Mouse (Mus musculus) G1E (cell line): Measurements from ENCODE around the gene Fbxl15. TPM values are rescaled to one million over a fixed set of nuclear protein-coding genes. Genes with fewer than 3 reads are reported as not detected.

Experiments used
- ATAC-seq: 2 replicates; pipeline ENCODE4 v1.8.0; 2016; ENCODE audit warnings: mild to moderate bottlenecking; ENCODE audit not compliant: insufficient number of reproducible peaks, poor library complexity, low FRiP score, severe bottlenecking; ENCODE audit errors: extremely low read depth
- DNase-seq: peaks from one replicate; pipeline ENCODE4 v3.0.0; 2012; ENCODE audit warnings: low spot score
- H3K27me3 ChIP-seq: 2 replicates; pipeline ENCODE4 v1.6.1; 2012; ENCODE audit warnings: mild to moderate bottlenecking, low read length, inconsistent platforms; ENCODE audit not compliant: insufficient read depth
- H3K36me3 ChIP-seq: replicated peaks from 2 replicates; pipeline ENCODE3; 2012; ENCODE audit warnings: mild to moderate bottlenecking, inconsistent platforms
- H3K4me1 ChIP-seq: 2 replicates; pipeline ENCODE4 v1.6.1; 2012; ENCODE audit warnings: low read depth, low read length, inconsistent platforms, mixed read lengths; ENCODE audit not compliant: insufficient read depth
- H3K4me3 ChIP-seq: 2 replicates; pipeline ENCODE4 v1.5.1; 2012; ENCODE audit warnings: low read depth, mild to moderate bottlenecking, inconsistent platforms, low read length, moderate library complexity, mixed read lengths
- H3K9me3 ChIP-seq: replicated peaks from 2 replicates; pipeline ENCODE4 v1.6.1; 2012; ENCODE audit warnings: inconsistent platforms
- CTCF ChIP-seq: IDR thresholded peaks from 2 replicates; pipeline ENCODE4 v1.5.1; 2012; ENCODE audit warnings: low read depth, low read length, inconsistent platforms, mixed read lengths
- GATA1 ChIP-seq: IDR thresholded peaks from 2 replicates; pipeline ENCODE4 v1.6.1; 2012; ENCODE audit warnings: borderline replicate concordance, low read length, inconsistent platforms, mixed read lengths
- GATA2 ChIP-seq: IDR thresholded peaks from 2 replicates; pipeline ENCODE4 v1.6.1; 2012; ENCODE audit warnings: low read depth, low read length, inconsistent platforms, borderline replicate concordance
- POLR2AphosphoS5 ChIP-seq: IDR thresholded peaks from 2 replicates; pipeline ENCODE4 v1.6.1; 2012; ENCODE audit warnings: low read depth, low read length, inconsistent platforms; ENCODE audit not compliant: insufficient replicate concordance
- TAL1 ChIP-seq: conservative IDR thresholded peaks from 2 replicates; pipeline ENCODE4 v1.6.1; 2012; ENCODE audit warnings: low read depth, low read length, inconsistent platforms, mixed read lengths
- polyA plus RNA-seq: library from polyadenylated mRNA; stranded (reverse); fragments of >175 nt; gene quantifications from 2 replicates; pipeline ENCODE4 v1.2.3, GENCODE M21; 2012
- total RNA-seq, 2 experiments: library from RNA; stranded (forward) in 1 of 2; stranded (reverse) in 1 of 2; fragments of 200-1000 nt in 1 of 2; fragments of >200 nt in 1 of 2; fragmentation: Nextera tagmentation in 1 of 2; gene quantifications; 2 replicates each; pipeline ENCODE4 v1.2.3; 2014 to 2017

Gene Fbxl15
- total and polyA plus RNA-seq, 3 experiments, result 2.0 to 15.2 (median 2.5) TPM

GRCm38 (mm10) chr19:46367798-46368590 lies 40.0 kb downstream of the Fbxl15 start:
- DNase-seq, result no peak
- TF ChIP-seq TAL1, result no peak
- TF ChIP-seq GATA1, result no peak
- TF ChIP-seq GATA2, result no peak
- TF ChIP-seq POLR2AphosphoS5, result no peak
- H3K36me3 ChIP-seq, result no peaks in the 10 kb centered on the region
- H3K4me1 ChIP-seq, result peaks cover 9% of the 10 kb centered on the region
- no peak for ATAC-seq
- no peak overlapping the region for H3K4me3 ChIP-seq
- peaks cover 48% of the 10 kb centered on the region for H3K27me3 ChIP-seq
- no peaks in the 10 kb centered on the region for H3K9me3 ChIP-seq

- peak; percentile 28; the same call in 1 of the 2 replicates for ATAC-seq
- Histone ChIP-seq H3K4me1 (peaks cover 4% of the 10 kb centered on the region), H3K36me3 (no peaks in the 10 kb centered on the region), H3K27me3 (peaks cover 42% of the 10 kb centered on the region), H3K4me3 (no peak overlapping the region), H3K9me3 (no peaks in the 10 kb centered on the region)
- peak; percentile 52 for DNase-seq
- TF ChIP-seq GATA1 (no peak), GATA2 (no peak), POLR2AphosphoS5 (no peak), CTCF (no peak; the same call in 1 of the 2 replicates), TAL1 (no peak)
Observed at GRCm38 (mm10) chr19:46369204-46369603, 41.2 kb downstream of the Fbxl15 start.

- DNase-seq (no peak), ATAC-seq (no peak)
- H3K9me3 ChIP-seq, result no peaks in the 10 kb centered on the region
- H3K4me1 ChIP-seq, result no peaks in the 10 kb centered on the region; the same call in 1 of the 2 replicates
- no peak overlapping the region for H3K4me3 ChIP-seq
- TF ChIP-seq CTCF (no peak), GATA2 (no peak), GATA1 (no peak), TAL1 (no peak), POLR2AphosphoS5 (no peak)
- peaks cover 19% of the 10 kb centered on the region for H3K27me3 ChIP-seq
- H3K36me3 ChIP-seq, result peaks cover 40% of the 10 kb centered on the region
Observed at GRCm38 (mm10) chr19:46374477-46375088, 46.6 kb downstream of the Fbxl15 start.

GRCm38 (mm10) chr19:46375489-46375888 lies 47.5 kb downstream of the Fbxl15 start:
- peaks cover 19% of the 10 kb centered on the region for H3K27me3 ChIP-seq
- TF ChIP-seq GATA1 (no peak), GATA2 (no peak), TAL1 (no peak), POLR2AphosphoS5 (no peak), CTCF (no peak)
- no peaks in the 10 kb centered on the region for H3K9me3 ChIP-seq
- no peak overlapping the region for H3K4me3 ChIP-seq
- no peak for DNase-seq
- no peak for ATAC-seq
- H3K36me3 ChIP-seq, result peaks cover 49% of the 10 kb centered on the region
- no peaks in the 10 kb centered on the region; the same call in 1 of the 2 replicates for H3K4me1 ChIP-seq

DNA sequence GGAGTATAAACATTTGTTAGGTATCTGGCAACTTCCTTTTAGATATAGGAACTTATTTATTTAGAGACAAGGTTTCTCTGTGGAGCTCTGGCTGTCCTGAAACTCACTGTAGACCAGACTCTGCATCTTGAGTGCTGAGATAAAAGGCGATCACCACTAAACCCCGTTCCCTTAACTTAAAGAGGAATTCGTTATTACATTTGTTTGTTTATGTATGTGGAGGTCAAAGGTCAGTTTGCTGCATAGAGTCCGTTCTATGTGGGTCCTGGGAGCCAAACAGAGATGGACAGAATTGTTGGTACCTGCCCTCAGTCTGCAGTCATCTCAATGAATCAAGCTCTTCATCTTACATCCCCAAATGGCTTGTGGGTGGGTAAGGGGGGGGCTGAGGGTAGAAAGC lies 47.9 kb downstream of the Fbxl15 start:
- H3K27me3 ChIP-seq, result peaks cover 19% of the 10 kb centered on the region
- peaks cover 53% of the 10 kb centered on the region for H3K36me3 ChIP-seq
- DNase-seq (no peak), ATAC-seq (no peak)
- no peaks in the 10 kb centered on the region; the same call in 1 of the 2 replicates for H3K4me1 ChIP-seq
- TF ChIP-seq GATA1 (no peak), GATA2 (no peak), CTCF (no peak), POLR2AphosphoS5 (no peak), TAL1 (no peak)
- no peaks in the 10 kb centered on the region for H3K9me3 ChIP-seq
- no peak overlapping the region for H3K4me3 ChIP-seq

Other genes starting within 250 kb of the Fbxl15 start
- not detected in 2 replicates for gene Elovl3, start 196.3 kb upstream of the Fbxl15 start, total RNA-seq (2014; fragmentation: Nextera tagmentation)
- gene Elovl3, start 196.3 kb upstream of the Fbxl15 start, total RNA-seq (2017), result 0.06 TPM in 1 of 2 replicates, not detected in the other
- gene Elovl3, start 196.3 kb upstream of the Fbxl15 start, polyA plus RNA-seq, result not detected in 2 replicates
- gene Pitx3, start 179.9 kb upstream of the Fbxl15 start, total RNA-seq (2014; fragmentation: Nextera tagmentation), result not detected in 2 replicates
- not detected in 2 replicates for gene Pitx3, start 179.9 kb upstream of the Fbxl15 start, total RNA-seq (2017)
- gene Pitx3, start 179.9 kb upstream of the Fbxl15 start, polyA plus RNA-seq, result not detected in 2 replicates
- 111 and 133 TPM in 2 replicates for gene Gbf1, start 175.7 kb upstream of the Fbxl15 start, total RNA-seq (2014; fragmentation: Nextera tagmentation)
- 25.7 and 33.4 TPM in 2 replicates for gene Gbf1, start 175.7 kb upstream of the Fbxl15 start, total RNA-seq (2017)
- 292 and 312 TPM in 2 replicates for gene Gbf1, start 175.7 kb upstream of the Fbxl15 start, polyA plus RNA-seq
- gene Nfkb2, start 23.9 kb upstream of the Fbxl15 start, total RNA-seq (2014; fragmentation: Nextera tagmentation), result 11.3 and 12.6 TPM in 2 replicates
- gene Nfkb2, start 23.9 kb upstream of the Fbxl15 start, total RNA-seq (2017), result 9.7 and 12.5 TPM in 2 replicates
- 40.4 and 40.8 TPM in 2 replicates for gene Nfkb2, start 23.9 kb upstream of the Fbxl15 start, polyA plus RNA-seq
- 1.6 TPM in 1 of 2 replicates, not detected in the other for gene Psd, start 1.0 kb upstream of the Fbxl15 start, total RNA-seq (2014; fragmentation: Nextera tagmentation)
- 0.23 and 1.1 TPM in 2 replicates for gene Psd, start 1.0 kb upstream of the Fbxl15 start, total RNA-seq (2017)
- gene Psd, start 1.0 kb upstream of the Fbxl15 start, polyA plus RNA-seq, result 0.41 and 0.74 TPM in 2 replicates
- gene Cuedc2, start 10.5 kb downstream of the Fbxl15 start, total RNA-seq (2014; fragmentation: Nextera tagmentation), result 39.2 and 73.6 TPM in 2 replicates
- 142 and 148 TPM in 2 replicates for gene Cuedc2, start 10.5 kb downstream of the Fbxl15 start, total RNA-seq (2017)
- 124 and 147 TPM in 2 replicates for gene Cuedc2, start 10.5 kb downstream of the Fbxl15 start, polyA plus RNA-seq
- gene Mfsd13a, start 12.9 kb downstream of the Fbxl15 start, total RNA-seq (2014; fragmentation: Nextera tagmentation), result not detected in 2 replicates
- not detected in 2 replicates for gene Mfsd13a, start 12.9 kb downstream of the Fbxl15 start, total RNA-seq (2017)
- 0.08 and 0.20 TPM in 2 replicates for gene Mfsd13a, start 12.9 kb downstream of the Fbxl15 start, polyA plus RNA-seq
- not detected in 2 replicates for gene 2310034G01Rik, start 22.1 kb downstream of the Fbxl15 start, total RNA-seq (2014; fragmentation: Nextera tagmentation)
- not detected in 2 replicates for gene 2310034G01Rik, start 22.1 kb downstream of the Fbxl15 start, total RNA-seq (2017)
- not detected in 2 replicates for gene 2310034G01Rik, start 22.1 kb downstream of the Fbxl15 start, polyA plus RNA-seq
- 75.4 and 92.4 TPM in 2 replicates for gene Actr1a, start 67.6 kb downstream of the Fbxl15 start, total RNA-seq (2014; fragmentation: Nextera tagmentation)
- gene Actr1a, start 67.6 kb downstream of the Fbxl15 start, total RNA-seq (2017), result 84.5 and 85.6 TPM in 2 replicates
- 19.1 and 24.3 TPM in 2 replicates for gene Actr1a, start 67.6 kb downstream of the Fbxl15 start, polyA plus RNA-seq
- 25.7 and 30.1 TPM in 2 replicates for gene Sufu, start 68.7 kb downstream of the Fbxl15 start, total RNA-seq (2014; fragmentation: Nextera tagmentation)
- 5.0 and 5.1 TPM in 2 replicates for gene Sufu, start 68.7 kb downstream of the Fbxl15 start, total RNA-seq (2017)
- gene Sufu, start 68.7 kb downstream of the Fbxl15 start, polyA plus RNA-seq, result 31.8 and 38.3 TPM in 2 replicates
- gene Trim8, start 173.5 kb downstream of the Fbxl15 start, total RNA-seq (2014; fragmentation: Nextera tagmentation), result 22.7 and 29.9 TPM in 2 replicates
- gene Trim8, start 173.5 kb downstream of the Fbxl15 start, total RNA-seq (2017), result 20.3 and 25.3 TPM in 2 replicates
- gene Trim8, start 173.5 kb downstream of the Fbxl15 start, polyA plus RNA-seq, result 64.5 and 66.0 TPM in 2 replicates
- gene Arl3, start 245.0 kb downstream of the Fbxl15 start, total RNA-seq (2014; fragmentation: Nextera tagmentation), result 5.2 and 12.0 TPM in 2 replicates
- gene Arl3, start 245.0 kb downstream of the Fbxl15 start, total RNA-seq (2017), result 16.4 and 18.9 TPM in 2 replicates
- gene Arl3, start 245.0 kb downstream of the Fbxl15 start, polyA plus RNA-seq, result 6.6 and 7.9 TPM in 2 replicates
- 0.83 and 5.9 TPM in 2 replicates for gene Sfxn2, start 245.2 kb downstream of the Fbxl15 start, total RNA-seq (2014; fragmentation: Nextera tagmentation)
- gene Sfxn2, start 245.2 kb downstream of the Fbxl15 start, total RNA-seq (2017), result 2.3 and 2.8 TPM in 2 replicates
- 0.74 and 1.6 TPM in 2 replicates for gene Sfxn2, start 245.2 kb downstream of the Fbxl15 start, polyA plus RNA-seq